Mouse (Mus musculus) intestine, postnatal 0 days (tissue): ENCODE data around the gene Cdhr3. TPM values are rescaled to one million over a fixed set of nuclear protein-coding genes. Genes with fewer than 3 reads are reported as not detected.
"Not testable (repeated sequence)": the region's sequence is repeated elsewhere in the genome, so short reads cannot be mapped to it uniquely, and the experiment has no call there.

Experiments
- ATAC-seq: fragments of 200-750 bp; cut with Nextera tagmentation; 2 replicates; pipeline ENCODE4 v1.8.0; 2017; ENCODE audit warnings: mild to moderate bottlenecking, moderate TSS enrichment, moderate library complexity
- H3K27ac ChIP-seq: fragments of 300-500 bp; sonication (generic); 2 replicates; pipeline ENCODE4 v1.5.1; 2014; ENCODE audit warnings: mild to moderate bottlenecking, low read depth, low read length, moderate library complexity
- H3K27me3 ChIP-seq: fragments of 300-500 bp; sonication (generic); replicated peaks from 2 replicates; pipeline ENCODE4 v1.6.1; 2014; ENCODE audit warnings: low read length, mixed read lengths; ENCODE audit not compliant: control insufficient read depth, insufficient read depth
- H3K36me3 ChIP-seq: fragments of 300-500 bp; sonication (generic); 2 replicates; pipeline ENCODE4 v1.6.1; 2014; ENCODE audit warnings: mild to moderate bottlenecking, moderate library complexity; ENCODE audit not compliant: control insufficient read depth, insufficient read depth
- H3K4me1 ChIP-seq: fragments of 300-500 bp; sonication (generic); replicated peaks from 2 replicates; pipeline ENCODE4 v1.6.1; 2014; ENCODE audit warnings: antibody characterized with exemption, low read length, mixed read lengths; ENCODE audit not compliant: control insufficient read depth, insufficient read depth
- H3K4me2 ChIP-seq: fragments of 300-500 bp; sonication (generic); replicated peaks from 2 replicates; pipeline ENCODE4 v1.6.1; 2014; ENCODE audit warnings: low read depth, mild to moderate bottlenecking, moderate library complexity
- H3K4me3 ChIP-seq: fragments of 300-500 bp; sonication (generic); 2 replicates; pipeline ENCODE4 v1.5.1; 2014; ENCODE audit warnings: low read depth, low read length
- H3K9ac ChIP-seq: fragments of 300-500 bp; sonication (generic); 2 replicates; pipeline ENCODE4 v1.6.1; 2014; ENCODE audit warnings: mild to moderate bottlenecking, low read depth, low read length
- H3K9me3 ChIP-seq: fragments of 300-500 bp; sonication (generic); 2 replicates; pipeline ENCODE4 v1.6.1; 2016; ENCODE audit warnings: mixed run types; ENCODE audit not compliant: control insufficient read depth
- CTCF ChIP-seq: sonication (generic); IDR thresholded peaks from 2 replicates; pipeline ENCODE4 v1.5.1; 2016; ENCODE audit warnings: low read depth, mild to moderate bottlenecking, control low read depth, antibody characterized with exemption, moderate library complexity
- WGBS: fragments of 180-500 bp; shearing (Covaris S2); extraction: QIAGEN DNeasy Blood & Tissue Kit; methylation state at CpG from one replicate; pipeline ENCODE4 v1.1.7; 2014; 5-methylcytosine and 5-hydroxymethylcytosine counted together
- polyA plus RNA-seq: library from polyadenylated mRNA; unstranded; fragments of >200 nt; fragmentation: Nextera tagmentation; extraction: Ambion mirVana; gene quantifications from 2 replicates; pipeline ENCODE4 v1.2.1, GENCODE M21; 2015

The Cdhr3 gene
- polyA plus RNA-seq, 1 experiment from 2014 or later: 0.10 TPM

DNA sequence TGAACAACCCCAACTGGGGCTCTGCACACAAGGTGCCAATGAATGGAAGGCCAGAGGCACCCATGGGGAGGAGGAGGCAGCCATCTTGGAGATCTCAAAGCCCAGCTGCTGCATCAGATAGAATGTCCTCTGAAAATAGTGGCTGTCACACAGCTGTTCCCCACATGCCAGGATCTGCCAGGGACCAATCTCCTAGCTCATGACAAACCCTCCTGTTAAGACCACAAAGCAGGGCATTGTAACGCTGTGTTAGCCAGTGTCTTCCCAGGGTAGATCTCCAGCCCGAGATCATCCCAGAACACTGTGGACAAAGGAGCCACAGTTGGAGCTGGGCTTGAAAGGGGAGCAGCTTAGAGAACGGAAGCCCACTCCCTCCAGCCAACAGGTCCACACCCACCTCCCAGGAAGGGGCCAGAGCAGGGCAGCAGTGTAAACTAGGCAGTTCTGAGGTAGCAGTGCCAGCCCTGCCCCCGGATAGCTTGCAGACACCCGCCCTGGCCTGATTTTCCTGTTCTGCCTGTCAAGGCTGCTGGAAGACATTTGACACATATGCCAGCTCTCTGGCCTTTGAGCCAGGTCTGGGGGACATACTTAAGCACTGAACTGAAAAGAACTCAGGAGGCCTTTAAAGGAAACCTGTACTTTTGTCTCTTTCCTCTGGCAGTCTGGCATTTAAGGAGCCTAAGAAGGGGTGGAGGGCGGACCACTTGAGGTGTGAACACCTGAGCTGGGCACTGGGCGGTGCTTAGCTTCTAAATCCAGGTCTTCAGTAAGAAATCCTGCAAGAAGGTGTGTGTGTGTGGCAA, 84.2 kb downstream of the Cdhr3 start:
- Histone ChIP-seq H3K4me2 (no peak overlapping the region), H3K9ac (no peak overlapping the region)
- WGBS: 40% methylated on average over 7 of the region's 7 CpGs

GRCm38 (mm10) chr12:33007176-33007575, 85.5 kb downstream of the Cdhr3 start:
- 99% methylated on average over 2 of the region's 2 CpGs for WGBS
- no peak for ATAC-seq
- no peaks in the 10 kb centered on the region for H3K27me3 ChIP-seq
- no peak overlapping the region for H3K9ac ChIP-seq
- no peak overlapping the region for H3K27ac ChIP-seq
- no peak for TF ChIP-seq CTCF
- H3K9me3 ChIP-seq: no peaks in the 10 kb centered on the region
- no peaks in the 10 kb centered on the region for H3K4me1 ChIP-seq
- H3K4me2 ChIP-seq: no peak overlapping the region
- H3K4me3 ChIP-seq: no peak overlapping the region
- no peaks in the 10 kb centered on the region for H3K36me3 ChIP-seq

More for the DNA sequence above, 84.2 kb downstream of the Cdhr3 start:
- Histone ChIP-seq H3K36me3 (no peaks in the 10 kb centered on the region), H3K9me3 (no peaks in the 10 kb centered on the region), H3K27ac (no peak overlapping the region), H3K27me3 (no peaks in the 10 kb centered on the region), H3K4me1 (no peaks in the 10 kb centered on the region), H3K4me3 (no peak overlapping the region)
- no peak for TF ChIP-seq CTCF
- peak; percentile 70 for ATAC-seq

- Histone ChIP-seq H3K4me1 (no peaks in the 10 kb centered on the region), H3K9ac (no peak overlapping the region), H3K27ac (no peak overlapping the region), H3K9me3 (no peaks in the 10 kb centered on the region), H3K36me3 (no peaks in the 10 kb centered on the region), H3K4me3 (no peak overlapping the region), H3K27me3 (no peaks in the 10 kb centered on the region), H3K4me2 (no peak overlapping the region)
- no peak for TF ChIP-seq CTCF
- WGBS: 57% methylated on average over 5 of the region's 5 CpGs
- no peak for ATAC-seq
These were observed 86.8 kb downstream of the Cdhr3 start for GRCm38 (mm10) chr12:33005858-33006257.

DNA sequence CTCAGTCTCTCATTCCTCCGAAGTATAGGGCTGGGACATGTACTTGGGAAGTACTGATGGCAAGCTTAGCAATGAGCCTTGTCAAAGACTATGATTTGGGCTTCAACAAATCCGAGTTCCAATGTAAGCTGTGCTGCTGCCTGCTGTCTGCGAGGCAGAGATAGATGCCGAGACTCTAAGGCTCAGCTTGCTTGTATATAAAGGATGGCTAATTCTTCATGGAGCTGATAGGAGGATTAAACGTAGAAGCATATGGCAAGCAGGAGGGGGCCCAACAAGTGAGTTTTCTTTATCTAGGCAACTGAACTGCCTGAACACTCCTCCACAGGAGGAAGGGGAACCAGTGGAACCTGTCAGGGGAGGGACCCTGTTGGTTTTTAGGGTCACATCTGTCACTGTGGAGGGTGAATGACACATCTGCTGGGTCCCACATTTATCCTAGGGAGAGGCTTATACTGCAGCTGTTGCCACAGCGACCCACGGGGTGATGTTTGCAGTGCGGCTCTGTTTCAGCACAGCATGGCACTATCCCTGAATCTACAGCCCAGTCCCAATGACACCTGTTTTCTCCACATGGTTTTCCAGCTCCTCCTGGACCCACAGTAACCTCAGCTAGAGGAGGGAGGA, 89.2 kb downstream of the Cdhr3 start:
- no peak overlapping the region for H3K9ac ChIP-seq
- no peak overlapping the region for H3K4me3 ChIP-seq
- H3K4me1 ChIP-seq: no peaks in the 10 kb centered on the region
- no peak; the same call in 1 of the 2 replicates for ATAC-seq
- no peak for TF ChIP-seq CTCF
- no peaks in the 10 kb centered on the region for H3K27me3 ChIP-seq
- WGBS: 51% methylated on average over 8 of the region's 8 CpGs
- no peak overlapping the region for H3K4me2 ChIP-seq
- H3K36me3 ChIP-seq: no peaks in the 10 kb centered on the region
- H3K27ac ChIP-seq: no peak overlapping the region
- H3K9me3 ChIP-seq: no peaks in the 10 kb centered on the region

DNA sequence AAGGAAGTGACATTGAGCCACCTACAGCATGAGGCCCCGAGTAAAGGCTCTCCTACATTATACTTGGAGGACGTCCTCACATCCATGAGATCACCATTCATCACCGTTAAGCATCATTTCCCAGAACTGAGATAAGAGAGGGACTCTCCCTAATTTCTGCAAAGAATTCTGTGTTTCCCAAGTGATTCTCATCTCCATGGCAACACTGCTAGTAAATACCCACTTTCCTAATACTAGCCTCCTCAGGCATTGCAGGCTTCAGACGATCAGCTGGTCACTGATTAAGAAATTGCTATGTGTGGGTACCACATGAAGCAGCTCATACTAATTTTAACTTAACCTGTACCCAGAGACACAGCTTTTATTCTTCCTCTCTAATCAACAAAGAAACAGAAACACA, 92.3 kb downstream of the Cdhr3 start:
- Histone ChIP-seq H3K27me3 (no peaks in the 10 kb centered on the region), H3K4me1 (no peaks in the 10 kb centered on the region), H3K4me2 (no peak overlapping the region), H3K4me3 (no peak overlapping the region), H3K36me3 (no peaks in the 10 kb centered on the region), H3K9ac (no peak overlapping the region), H3K27ac (no peak overlapping the region), H3K9me3 (no peaks in the 10 kb centered on the region)
- ATAC-seq: no peak
- WGBS: 56% methylated on average over 4 of the region's 4 CpGs
- TF ChIP-seq CTCF: no peak

GRCm38 (mm10) chr12:32999778-33000177, 92.9 kb downstream of the Cdhr3 start:
- not testable (repeated sequence) for H3K9me3 ChIP-seq, H3K27me3 ChIP-seq

More at GRCm38 (mm10) chr12:32999778-33000177, 92.9 kb downstream of the Cdhr3 start:
- WGBS: 44% methylated on average over 3 of the region's 3 CpGs
- not testable (repeated sequence) for ATAC-seq, H3K4me2 ChIP-seq, H3K4me1 ChIP-seq, H3K27ac ChIP-seq, H3K4me3 ChIP-seq, H3K36me3 ChIP-seq, H3K9ac ChIP-seq
